Mouse (Mus musculus) erythroid progenitor cell, adult 5-6 weeks (primary cell): ENCODE results near the gene Shank2. TPM values are rescaled to one million over a fixed set of nuclear protein-coding genes. Genes with fewer than 3 reads are reported as not detected.

Experiments
- ATAC-seq: replicated peaks from 2 replicates; pipeline ENCODE4 v1.8.0; 2016; ENCODE audit warnings: moderate number of reproducible peaks, mild to moderate bottlenecking, moderate TSS enrichment, inconsistent platforms; ENCODE audit not compliant: poor library complexity, low FRiP score, severe bottlenecking
- total RNA-seq, 2 experiments: library from RNA; stranded (forward) in 1 of 2; stranded (reverse) in 1 of 2; fragments of 150-400 nt in 1 of 2; fragments of 186-747, 209-891 nt in 1 of 2; gene quantifications; 2 replicates each; pipeline versions ENCODE4 v1.2.3 to v1.2.4; 2015 to 2017; ENCODE audit warnings: low replicate concordance in 2 of 2

Gene Shank2
- total RNA-seq, 2 experiments from 2014 or later: 1.3 TPM; not detected in 1

DNA sequence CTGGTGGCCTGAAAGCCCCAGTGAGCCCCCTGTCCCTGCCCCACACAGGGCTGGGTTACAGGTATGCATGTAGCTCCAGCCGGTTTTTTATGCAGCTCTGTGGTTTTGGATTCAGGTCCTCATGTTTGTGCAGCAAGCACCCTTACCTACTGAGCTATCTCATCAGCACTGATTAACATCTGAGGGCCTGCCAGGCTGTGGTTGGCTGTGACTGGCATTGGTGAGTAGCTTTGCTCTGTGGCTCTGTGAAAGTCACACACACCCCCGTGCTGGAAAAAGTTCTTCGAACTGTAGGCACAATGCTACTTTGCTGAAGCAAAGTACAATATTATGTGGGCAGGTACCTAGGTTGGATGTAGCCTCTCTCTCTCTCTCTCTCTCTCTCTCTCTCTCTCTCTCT, 204.1 kb downstream of the Shank2 start:
- ATAC-seq: no peak

DNA sequence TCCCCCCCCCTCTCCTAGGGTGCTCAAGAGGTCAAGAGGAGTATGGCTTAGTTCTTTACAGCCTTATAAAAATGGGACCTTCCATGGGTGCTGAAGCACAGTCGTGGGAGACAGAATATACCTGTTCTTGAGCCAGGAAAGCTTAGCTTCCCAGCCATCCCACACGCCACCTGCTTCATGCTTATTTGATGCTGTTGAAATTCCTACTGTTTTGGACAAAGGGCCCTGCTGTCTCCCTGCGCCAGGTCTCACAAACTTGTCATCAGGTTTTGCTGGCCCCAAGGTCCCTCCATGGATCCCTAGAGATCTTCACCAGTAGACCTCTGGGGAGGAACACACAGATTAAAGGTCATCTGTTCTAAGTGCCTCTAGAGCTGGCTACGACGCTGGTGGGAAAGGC, 204.5 kb downstream of the Shank2 start:
- ATAC-seq: no peak

DNA sequence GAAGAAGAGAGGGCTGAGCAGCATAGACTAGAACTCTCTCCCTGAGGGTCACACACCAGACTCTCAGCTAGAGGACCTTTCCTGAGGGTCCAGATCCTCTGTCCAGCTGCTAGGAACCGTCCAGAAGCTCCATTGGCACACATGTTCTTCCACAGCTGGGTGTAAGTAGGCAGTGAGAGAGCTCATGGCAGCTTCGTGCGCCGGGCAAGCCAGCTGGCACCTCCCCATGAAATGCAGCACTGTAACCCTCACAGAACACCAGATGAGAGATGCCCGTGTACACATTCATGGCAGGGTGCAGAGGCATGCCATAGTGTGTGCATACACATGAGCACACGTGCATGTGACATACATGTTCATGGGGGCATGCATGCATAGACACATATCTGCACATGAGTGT, 205.4 kb downstream of the Shank2 start:
- ATAC-seq: no peak

DNA sequence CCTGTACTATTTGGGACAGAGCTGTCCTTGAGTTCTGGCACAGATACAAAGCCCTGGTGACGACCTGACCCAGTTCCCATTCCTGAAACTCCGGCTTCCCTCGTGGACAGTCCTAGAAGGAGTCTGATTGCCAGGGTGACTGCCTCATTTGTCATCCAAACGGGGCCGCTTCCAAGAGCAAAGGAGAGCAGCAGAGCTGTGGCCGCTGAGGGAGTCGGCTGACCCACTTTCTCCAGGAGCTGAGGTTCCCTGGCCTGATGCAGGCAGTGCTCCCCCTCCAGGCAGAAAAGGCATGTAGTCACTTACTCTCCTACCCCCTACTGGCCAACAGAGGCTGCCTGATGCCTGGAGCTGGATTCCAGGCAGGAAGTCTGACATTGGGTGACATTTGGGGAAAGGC, 206.1 kb downstream of the Shank2 start:
- ATAC-seq: no peak

DNA sequence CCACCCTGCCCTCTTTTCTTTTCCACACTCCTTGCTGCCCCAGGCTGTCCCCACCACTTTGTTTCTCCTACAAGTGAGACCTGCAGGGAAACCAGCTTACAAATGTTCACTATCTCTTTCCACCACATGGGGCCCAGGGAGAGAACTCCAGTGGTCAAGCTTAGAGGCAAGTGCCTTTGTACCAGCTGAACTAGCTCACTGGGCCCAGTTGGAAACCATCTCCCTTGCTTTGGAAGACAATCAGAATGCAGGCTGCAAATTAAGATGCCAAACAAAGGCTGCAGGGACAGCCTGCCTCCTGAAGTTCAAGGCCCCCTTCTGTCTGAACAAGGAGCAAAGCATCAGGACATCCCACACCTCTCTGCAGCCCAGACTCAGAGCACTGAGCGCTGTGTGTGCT, 206.9 kb downstream of the Shank2 start:
- ATAC-seq: no peak

DNA sequence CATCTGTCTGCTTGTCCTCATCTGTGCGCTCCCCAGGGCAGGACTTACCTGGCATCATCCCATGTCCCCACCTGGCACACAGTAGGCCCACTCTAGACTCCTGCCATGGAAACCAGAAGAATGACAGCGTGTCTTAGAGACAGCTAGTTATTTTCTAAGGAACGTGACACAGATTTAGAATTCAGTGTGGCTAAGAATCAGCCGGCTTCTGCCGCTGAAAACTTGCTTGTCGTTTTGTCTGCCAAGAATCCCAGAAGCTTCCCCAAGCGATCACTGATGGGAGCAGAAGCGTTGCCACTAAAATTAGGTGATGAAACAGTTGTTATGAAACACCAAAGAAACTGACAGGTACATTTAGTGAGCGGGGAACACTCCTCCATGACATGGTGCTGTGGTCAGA, 208.8 kb downstream of the Shank2 start:
- ATAC-seq: no peak

DNA sequence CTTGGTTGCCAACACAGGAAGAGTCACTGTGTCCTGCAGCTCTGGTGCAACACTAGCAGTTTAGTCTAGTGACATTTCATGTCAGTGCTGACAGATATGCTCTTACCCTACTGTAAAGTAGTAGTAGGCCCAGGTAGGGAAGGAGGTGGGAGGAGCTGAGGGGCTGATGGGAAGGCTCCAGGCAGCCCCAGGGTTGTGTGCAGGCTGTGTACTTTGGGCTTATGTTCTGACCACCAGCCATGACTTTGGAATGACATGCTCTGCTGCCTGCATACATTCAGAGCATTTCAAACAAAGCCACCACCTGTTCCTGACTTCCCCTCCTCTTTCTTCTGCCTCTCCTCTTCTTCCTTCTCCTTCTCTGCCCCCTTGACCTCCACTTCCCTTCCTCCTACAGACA, 211.0 kb downstream of the Shank2 start:
- no peak for ATAC-seq

DNA sequence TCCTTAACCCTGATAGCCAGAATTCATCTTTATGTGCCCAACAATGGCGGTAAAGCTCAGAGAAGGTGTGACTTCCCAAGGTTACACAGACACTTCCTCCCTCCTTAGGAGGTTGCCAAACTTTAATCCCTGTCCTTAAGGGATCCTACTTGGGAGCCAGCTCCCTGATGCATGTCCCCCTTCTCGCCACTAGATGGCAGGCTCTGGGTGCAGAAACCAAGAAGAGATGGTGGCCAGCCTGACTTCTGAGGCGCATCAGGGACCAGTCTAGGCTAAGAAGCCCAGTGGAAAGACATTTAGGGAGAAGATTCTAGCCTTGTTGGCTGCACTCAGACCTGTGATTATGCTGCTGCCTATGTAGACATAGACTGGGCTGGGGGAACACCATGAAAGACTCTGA, 215.5 kb downstream of the Shank2 start:
- no peak for ATAC-seq

DNA sequence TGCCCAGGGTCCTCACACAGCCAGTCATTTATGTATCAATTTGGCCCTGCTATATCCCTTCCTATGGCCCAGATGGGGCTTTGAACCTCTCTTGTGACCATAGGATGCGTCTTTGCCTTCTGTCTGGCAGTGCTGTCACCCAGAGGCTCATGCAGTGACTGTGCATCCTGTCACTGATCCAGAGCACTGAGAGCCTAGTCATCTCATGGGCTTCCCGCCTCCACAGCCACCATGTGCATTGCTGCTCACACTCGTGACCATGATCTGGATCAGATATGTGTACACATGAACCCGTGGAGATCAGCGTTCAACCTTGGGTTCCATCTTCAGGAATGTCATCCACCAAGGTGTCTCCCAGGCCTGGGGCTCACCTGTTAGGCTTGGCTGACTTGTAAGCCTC, 227.0 kb downstream of the Shank2 start:
- no peak for ATAC-seq

DNA sequence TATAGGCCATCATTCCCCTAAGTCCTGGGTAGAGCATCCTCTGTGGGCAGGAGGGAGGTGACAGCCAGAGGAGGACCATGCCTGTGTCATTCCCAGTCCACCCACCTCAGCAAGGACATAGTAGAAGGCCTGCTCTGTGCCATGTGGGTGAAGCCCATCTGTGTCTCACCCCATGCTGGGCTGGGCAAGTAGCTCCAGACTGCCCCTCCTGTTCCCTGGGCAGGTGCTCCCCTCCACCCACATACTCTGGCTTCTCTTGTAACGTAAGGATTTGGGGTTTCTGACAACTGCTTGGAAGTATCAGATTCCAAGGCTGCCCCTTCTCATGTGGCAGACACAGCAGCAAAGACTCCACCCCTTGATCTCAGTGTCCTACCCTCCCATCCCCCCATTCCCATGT, 227.7 kb downstream of the Shank2 start:
- no peak for ATAC-seq

DNA sequence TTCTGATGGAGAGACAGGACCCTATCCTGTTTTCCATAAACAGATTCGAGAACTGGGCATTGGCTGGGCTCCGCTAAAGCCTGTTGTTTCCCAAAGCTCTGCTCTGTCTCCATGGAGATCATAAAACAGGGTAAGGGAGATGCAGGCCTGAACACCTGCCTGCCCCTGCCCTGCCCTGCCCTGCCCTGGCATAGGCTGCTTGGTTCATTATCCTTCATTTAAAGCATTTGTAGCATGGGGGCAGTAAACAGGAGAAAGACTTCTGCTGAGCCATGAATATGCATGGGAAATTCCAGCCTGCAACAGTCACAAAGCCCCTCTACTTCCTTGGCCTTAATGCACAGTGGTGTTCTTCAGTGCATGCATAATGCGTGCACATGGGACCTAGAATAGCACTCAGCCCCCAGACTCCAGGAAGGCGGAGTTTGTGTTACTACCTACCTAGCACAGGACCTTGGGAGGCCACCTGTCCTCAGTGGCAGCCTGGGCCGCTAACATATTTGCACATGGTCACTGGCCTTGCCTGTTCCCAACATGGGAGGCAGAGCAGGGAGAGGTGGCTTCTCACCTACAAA, 230.5 kb downstream of the Shank2 start:
- ATAC-seq: no peak

DNA sequence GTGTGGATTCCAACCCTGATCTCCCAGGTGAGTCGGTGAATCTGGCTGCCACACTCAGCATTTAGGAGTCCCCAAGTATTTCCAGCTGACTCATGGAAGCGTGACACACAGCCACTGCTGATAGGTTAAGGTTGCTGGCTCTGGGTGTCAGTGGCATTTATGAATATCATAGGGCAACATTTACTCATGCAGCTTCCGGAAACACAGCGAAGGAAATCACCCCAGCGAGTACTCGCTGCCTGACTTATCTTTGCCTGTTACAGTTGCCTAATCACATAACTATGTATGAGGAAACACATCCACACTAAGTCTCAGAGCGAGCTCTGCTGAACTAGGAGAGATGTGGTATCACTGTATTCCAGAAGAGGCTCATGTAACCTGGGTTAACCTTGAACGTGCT, 231.8 kb downstream of the Shank2 start:
- ATAC-seq: no peak

DNA sequence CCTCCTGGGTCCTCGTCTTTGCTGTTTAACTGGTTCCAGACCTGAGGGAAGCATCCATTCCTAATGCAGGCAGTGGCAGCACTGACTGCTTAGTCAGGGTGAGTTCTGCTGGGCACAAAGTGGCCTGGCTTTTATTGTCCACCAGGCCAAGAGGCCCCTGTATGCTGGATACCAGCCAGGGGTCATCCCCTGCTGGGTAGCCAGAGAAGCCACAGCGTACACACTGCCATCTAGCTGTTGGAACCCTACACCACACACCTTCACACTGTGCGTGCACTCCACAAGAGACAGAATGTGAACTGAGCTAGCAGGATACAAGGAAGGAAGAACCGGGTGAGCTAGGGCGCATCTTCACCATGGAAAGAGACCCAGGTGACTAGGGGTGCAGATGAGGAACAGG, 233.1 kb downstream of the Shank2 start:
- no peak for ATAC-seq

DNA sequence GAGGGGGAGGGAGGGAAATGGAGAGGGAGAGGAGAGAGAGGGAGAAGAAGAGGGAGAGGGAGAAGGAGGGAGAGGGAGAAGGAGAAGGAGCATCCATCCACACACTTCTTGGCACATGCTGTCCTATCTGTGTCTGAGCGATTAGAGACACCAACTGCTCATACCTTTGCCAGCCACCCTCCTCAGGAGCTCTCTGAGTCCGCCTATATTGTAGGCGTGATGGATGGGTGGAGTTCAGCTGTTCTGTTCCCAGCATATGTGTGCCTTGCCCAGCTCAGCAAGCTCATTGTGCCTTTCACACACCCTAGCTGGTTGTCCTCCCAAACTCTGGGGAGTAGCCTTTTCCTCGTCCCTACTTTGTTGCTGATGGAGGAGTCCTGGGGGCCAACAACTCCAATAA, 233.8 kb downstream of the Shank2 start:
- ATAC-seq: no peak

DNA sequence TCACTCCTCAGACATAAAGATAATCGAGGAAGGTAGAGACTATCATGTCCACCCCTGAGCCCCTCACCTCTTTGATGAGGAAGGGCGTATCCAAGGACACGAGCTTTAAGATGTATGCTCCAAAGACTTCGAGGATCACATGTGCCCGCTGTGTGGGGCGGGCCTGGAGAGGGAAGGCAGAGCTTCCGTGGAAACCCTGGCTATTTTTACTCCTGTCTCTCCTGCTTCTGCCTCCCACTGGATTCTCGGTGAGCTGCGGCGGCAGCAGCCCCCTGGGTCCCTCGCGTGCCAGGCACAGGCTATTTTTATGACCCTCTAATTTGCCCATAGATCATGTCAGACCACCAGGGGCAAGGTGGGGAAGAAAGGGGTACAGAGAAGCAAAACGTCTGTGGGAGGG, 235.1 kb downstream of the Shank2 start:
- no peak for ATAC-seq

DNA sequence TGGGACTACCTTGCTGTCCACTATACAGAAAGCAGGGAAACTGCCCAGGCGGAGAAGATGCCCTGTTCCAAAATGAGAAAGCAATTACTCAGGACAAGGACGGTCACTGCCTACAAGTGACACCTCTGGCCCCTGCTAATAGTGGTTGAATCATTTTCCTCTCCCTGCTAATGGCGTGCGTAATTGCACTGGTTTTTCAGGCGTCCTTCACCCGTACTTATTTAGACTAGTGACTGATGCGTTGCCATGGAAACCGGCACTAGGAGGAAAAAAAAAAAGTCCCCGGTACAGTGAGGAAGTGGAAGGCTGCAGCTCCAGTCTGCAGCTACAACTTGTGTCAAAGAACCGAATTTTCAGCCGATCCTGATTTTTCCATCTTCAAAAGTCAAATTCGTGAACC, 236.7 kb downstream of the Shank2 start:
- no peak for ATAC-seq

DNA sequence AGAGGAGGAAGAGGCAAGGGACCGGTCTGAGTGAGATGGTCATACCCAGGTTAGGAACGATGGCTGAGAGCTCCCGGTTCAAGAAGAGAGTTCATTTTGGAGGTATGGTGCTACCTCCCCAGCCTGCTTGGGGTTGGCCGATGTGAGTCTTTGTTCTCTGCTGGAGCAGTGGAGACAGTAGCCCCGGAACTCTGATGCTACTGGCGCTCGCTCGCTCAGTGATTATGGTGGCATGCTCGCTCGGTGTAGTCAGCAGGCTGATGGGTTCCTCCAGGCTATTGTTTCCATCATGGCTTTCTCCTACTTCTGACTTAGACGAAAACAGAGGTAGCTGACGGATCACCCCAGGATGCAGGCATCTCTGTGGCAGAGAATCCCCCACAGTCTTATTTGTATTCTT, 237.3 kb downstream of the Shank2 start:
- no peak for ATAC-seq

DNA sequence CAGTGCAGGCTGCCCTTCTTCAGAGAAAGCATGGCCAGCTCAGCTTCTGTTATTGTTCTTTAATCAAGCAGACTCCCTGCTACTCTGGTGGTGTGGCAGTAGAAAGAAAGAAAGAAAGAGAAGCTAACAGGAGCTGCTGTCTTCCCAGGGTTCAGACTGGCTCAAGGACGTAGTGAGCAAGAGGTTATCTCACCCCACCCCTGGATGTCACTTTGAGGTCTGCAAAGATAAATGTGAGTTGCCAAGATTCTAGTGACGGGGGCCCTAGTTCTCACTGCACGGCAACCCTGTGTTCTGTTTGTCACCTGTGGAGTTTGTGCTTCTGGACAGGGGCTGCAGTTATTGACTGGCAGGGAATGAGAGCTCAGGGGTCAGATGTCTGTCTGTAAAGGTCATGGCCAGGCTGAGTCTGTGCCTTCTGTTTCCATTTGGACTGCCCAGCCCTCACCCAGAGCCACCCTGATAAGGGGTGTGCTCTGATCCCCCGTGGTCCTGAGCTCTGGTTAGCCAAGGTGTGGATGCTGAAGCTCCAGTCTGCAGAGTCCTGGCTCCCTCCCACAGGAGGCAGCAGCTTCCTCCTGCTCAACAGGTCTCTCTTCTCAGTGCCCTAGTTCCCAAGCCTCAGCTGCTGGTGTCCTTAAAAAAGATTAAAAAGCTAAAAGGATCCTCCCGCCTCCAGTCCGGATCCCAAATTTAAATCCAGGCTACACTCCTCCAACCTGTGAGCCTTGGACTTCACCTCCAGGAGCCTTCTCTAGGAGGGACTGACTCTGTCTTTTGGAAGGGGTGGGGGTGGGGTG, 238.0 kb downstream of the Shank2 start:
- no peak for ATAC-seq

DNA sequence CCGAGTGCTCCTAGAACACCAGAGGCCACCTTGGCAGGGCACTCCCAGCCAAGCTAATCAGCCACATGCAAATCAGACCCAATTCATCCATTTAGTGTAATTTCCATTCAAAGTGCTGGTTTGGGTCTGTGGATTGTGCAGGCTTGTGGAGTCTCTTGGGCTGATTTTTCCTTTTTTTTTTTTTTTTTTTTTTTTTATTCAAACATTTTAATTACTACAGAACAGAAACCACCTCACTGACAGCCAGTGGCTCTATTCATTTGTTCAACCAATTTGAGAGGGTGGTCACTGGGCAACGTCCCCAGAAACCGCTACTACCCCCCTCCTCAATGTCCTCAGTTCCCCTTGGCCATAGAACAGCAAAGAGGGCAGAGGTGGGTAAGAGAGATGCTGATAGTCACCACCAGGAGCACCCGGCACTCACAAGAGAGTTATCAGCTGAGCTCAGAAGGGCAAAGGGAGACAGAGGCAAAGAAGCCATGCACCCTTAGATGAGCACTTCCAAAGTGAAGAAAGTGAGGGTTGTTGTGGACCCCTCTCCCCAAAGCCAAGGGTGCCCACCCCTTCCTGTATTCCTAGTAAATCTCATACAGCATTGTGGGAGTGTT, 239.1 kb downstream of the Shank2 start:
- no peak for ATAC-seq

DNA sequence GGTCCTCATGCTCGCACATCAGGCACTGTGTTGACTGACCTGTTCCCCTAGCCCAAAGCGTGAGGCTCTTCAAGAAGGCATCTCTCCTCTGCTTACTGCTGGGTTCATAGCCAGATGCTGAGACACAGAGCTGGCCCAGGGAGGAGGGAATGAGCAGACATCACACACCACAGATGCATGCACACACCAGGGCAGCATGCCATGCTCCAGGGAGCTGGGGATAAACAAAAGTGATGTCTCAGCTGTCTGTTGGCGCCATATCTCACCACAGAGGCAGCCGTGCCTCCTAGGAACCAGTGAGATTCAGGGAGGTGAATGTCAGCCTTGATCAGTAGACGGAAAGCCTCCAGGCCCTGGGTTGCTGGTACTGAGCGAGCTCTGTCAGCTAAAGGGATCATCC, 242.5 kb downstream of the Shank2 start:
- no peak for ATAC-seq

DNA sequence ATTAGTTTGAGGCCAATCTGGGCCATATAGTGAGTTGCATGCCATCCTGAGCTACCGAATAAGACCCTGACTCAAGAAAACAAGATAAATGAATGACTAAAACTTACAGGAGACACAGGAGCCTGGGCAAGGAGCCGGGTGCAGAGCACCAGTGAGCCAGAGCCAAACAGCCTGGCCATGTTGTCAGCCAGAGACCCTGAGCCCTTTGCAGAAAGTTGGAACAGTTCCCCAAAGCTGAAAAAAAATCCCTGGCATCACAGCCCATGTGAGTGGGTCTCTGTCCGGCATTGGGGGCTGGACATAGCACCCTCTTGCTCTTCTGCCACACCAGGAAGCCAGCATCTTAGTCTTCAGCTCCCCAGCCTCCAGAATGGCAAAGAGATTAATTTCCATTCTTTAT, 244.5 kb downstream of the Shank2 start:
- no peak for ATAC-seq
